Mouse (Mus musculus) adrenal gland, postnatal 36 days (tissue): ENCODE measurements at regions not wholly inside any gene's neighbourhood (a gene's known extent, or its start where the extent isn't known, plus 50 kb on each side); places are given as distances from the start of the nearest gene placed in this dataset.

Experiments
- DNase-seq, 2 experiments: peaks; one replicate each; pipeline ENCODE4 v3.0.0; 2021; ENCODE audit warnings: mixed read lengths in 1 of 2

DNA sequence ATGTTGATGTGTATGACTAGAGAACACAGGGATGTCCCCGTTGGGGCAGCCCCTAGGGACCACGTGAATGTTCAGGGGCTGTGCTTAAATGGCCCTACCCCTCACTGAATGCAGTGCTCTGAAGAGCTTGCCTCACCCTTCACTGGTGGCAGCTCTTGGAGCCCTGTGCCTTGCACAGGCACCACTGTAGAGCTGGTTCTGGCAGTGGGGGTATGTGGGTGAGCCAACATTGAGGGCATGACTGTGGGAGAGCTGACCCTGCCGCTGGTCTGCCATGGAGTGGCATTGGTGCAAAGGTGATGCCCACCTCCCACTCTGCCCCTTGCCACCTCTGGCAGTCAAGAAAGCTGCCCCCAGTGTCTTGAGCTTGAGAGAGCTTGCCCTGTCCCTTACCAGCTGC is 69.6 kb upstream of the Tdrd3 start:
- DNase-seq = no peak

DNA sequence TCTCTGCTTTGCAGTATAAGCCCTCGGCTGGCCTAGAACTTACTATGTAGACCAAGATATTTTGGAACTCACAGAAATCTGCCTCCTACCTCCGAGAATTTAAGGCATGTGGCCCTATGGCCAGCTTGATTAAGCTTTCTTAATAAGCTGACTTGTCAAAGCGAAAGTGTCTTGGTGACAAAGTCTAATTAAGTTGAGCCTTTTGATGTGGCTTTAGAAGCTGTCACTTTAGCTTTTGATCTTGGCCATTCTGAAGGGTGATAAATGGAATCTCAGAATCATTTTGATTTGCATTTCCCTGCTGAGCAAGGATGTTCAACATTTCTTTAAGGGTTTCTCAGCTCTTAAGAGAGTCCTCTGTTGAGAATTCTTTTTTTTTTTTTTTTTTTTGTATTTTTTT is 67.6 kb upstream of the Tdrd3 start:
- no peak for DNase-seq

DNA sequence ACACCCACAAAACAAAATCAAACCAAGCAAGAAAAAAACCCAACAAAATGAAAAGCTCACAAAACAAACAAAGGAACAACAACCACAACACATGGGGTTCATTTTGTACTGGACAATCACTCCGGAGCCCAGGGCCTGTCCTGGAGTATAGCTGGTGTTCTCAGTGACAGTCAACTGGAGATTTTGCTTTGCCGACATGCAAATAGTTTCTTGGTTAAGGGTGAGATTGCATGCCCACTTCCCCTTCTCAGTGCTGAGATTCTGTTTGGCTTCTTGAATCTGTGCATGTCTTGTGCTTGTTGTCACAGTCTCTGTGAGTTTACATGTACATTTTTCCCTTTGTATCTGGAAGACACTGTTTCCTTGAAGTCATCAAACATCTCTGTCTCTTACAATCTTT is 50.6 kb upstream of the Tdrd3 start:
- no peak for DNase-seq
